Mouse (Mus musculus): ENCODE measurements around the gene Hnrnpul1. TPM values are rescaled to one million over a fixed set of nuclear protein-coding genes. Genes with fewer than 3 reads are reported as not detected.
"Not testable (repeated sequence)": the region's sequence is repeated elsewhere in the genome, so short reads cannot be mapped to it uniquely, and the experiment has no call there.

Hnrnpul1 gene
- total RNA-seq, 2 experiments from 2014 or later, result 152 to 175 TPM

GRCm38 (mm10) chr7:25725886-25726285, 28.7 kb downstream of the Hnrnpul1 start:
- ATAC-seq (replicated peaks; ENCODE audit: poor library complexity, severe bottlenecking), result peak; percentile 28; the same call in 1 of the 2 replicates

- not testable (repeated sequence) for ATAC-seq (replicated peaks; ENCODE audit: poor library complexity, severe bottlenecking)
These were observed 32.8 kb downstream of the Hnrnpul1 start for GRCm38 (mm10) chr7:25721776-25722175.

- ATAC-seq (replicated peaks; ENCODE audit: poor library complexity, severe bottlenecking), result no peak
These were observed 33.8 kb downstream of the Hnrnpul1 start for GRCm38 (mm10) chr7:25720760-25721159.

- ATAC-seq (replicated peaks; ENCODE audit: poor library complexity, severe bottlenecking), result peak; percentile 26
These were observed 34.6 kb downstream of the Hnrnpul1 start for GRCm38 (mm10) chr7:25719761-25720610.

GRCm38 (mm10) chr7:25718788-25719417, 35.7 kb downstream of the Hnrnpul1 start, which contains the start of gene Ccdc97:
Gene Ccdc97, minus strand, starts transcription at chr7:25719088.
- ATAC-seq (replicated peaks; ENCODE audit: poor library complexity, severe bottlenecking), result peak; percentile 82

- ATAC-seq (replicated peaks; ENCODE audit: poor library complexity, severe bottlenecking), result no peak
These were observed 37.1 kb downstream of the Hnrnpul1 start for GRCm38 (mm10) chr7:25717478-25717877.

- no peak for ATAC-seq (replicated peaks; ENCODE audit: poor library complexity, severe bottlenecking)
These were observed 38.8 kb downstream of the Hnrnpul1 start for GRCm38 (mm10) chr7:25715731-25716271.

- no peak for ATAC-seq (replicated peaks; ENCODE audit: poor library complexity, severe bottlenecking)
These were observed 40.0 kb downstream of the Hnrnpul1 start for GRCm38 (mm10) chr7:25714581-25714980.

GRCm38 (mm10) chr7:25712801-25713200, 41.8 kb downstream of the Hnrnpul1 start:
- no peak for ATAC-seq (replicated peaks; ENCODE audit: poor library complexity, severe bottlenecking)

GRCm38 (mm10) chr7:25711731-25712197, 42.8 kb downstream of the Hnrnpul1 start:
- peak; percentile 60 for ATAC-seq (replicated peaks; ENCODE audit: poor library complexity, severe bottlenecking)

GRCm38 (mm10) chr7:25711165-25711564, 43.4 kb downstream of the Hnrnpul1 start:
- no peak for ATAC-seq (replicated peaks; ENCODE audit: poor library complexity, severe bottlenecking)

- ATAC-seq (replicated peaks; ENCODE audit: poor library complexity, severe bottlenecking), result no peak
These were observed 43.9 kb downstream of the Hnrnpul1 start for GRCm38 (mm10) chr7:25710519-25711130.

- ATAC-seq (replicated peaks; ENCODE audit: poor library complexity, severe bottlenecking), result no peak
These were observed 44.6 kb downstream of the Hnrnpul1 start for GRCm38 (mm10) chr7:25709961-25710360.

- ATAC-seq (replicated peaks; ENCODE audit: poor library complexity, severe bottlenecking), result peak; percentile 21
These were observed 46.8 kb downstream of the Hnrnpul1 start for GRCm38 (mm10) chr7:25707581-25708292.

GRCm38 (mm10) chr7:25706578-25707170, 47.9 kb downstream of the Hnrnpul1 start:
- peak; percentile 62 for ATAC-seq (replicated peaks; ENCODE audit: poor library complexity, severe bottlenecking)

GRCm38 (mm10) chr7:25705801-25706251, 48.7 kb downstream of the Hnrnpul1 start:
- ATAC-seq (replicated peaks; ENCODE audit: poor library complexity, severe bottlenecking), result peak; percentile 11

GRCm38 (mm10) chr7:25704716-25705364, 49.7 kb downstream of the Hnrnpul1 start:
- ATAC-seq (replicated peaks; ENCODE audit: poor library complexity, severe bottlenecking), result no peak

GRCm38 (mm10) chr7:25703793-25704494, 50.6 kb downstream of the Hnrnpul1 start:
- no peak for ATAC-seq (replicated peaks; ENCODE audit: poor library complexity, severe bottlenecking)

All from granulocyte monocyte progenitor cell, adult 5-6 weeks (primary cell).